Mouse (Mus musculus): ENCODE results near the gene 4930404N11Rik.

Gene 4930404N11Rik

GRCm38 (mm10) chr10:81379809-81380378, 14.3 kb upstream of the 4930404N11Rik start:
- DNase-seq, result no peak

GRCm38 (mm10) chr10:81379183-81379553, 13.6 kb upstream of the 4930404N11Rik start:
- DNase-seq, result no peak

GRCm38 (mm10) chr10:81378553-81379182, 13.1 kb upstream of the 4930404N11Rik start:
- DNase-seq, result peak; percentile 100

GRCm38 (mm10) chr10:81377793-81378552, 12.4 kb upstream of the 4930404N11Rik start, which contains the start of gene Fzr1:
Fzr1 (minus strand) TSS chr10:81378516.
- no peak for DNase-seq

GRCm38 (mm10) chr10:81377362-81377664, 11.7 kb upstream of the 4930404N11Rik start:
- DNase-seq, result no peak

- DNase-seq, result no peak
These were observed 11.1 kb upstream of the 4930404N11Rik start for GRCm38 (mm10) chr10:81376561-81377361.

GRCm38 (mm10) chr10:81375322-81375721, 9.7 kb upstream of the 4930404N11Rik start:
- no peak for DNase-seq

GRCm38 (mm10) chr10:81367207-81367495, 1.5 kb upstream of the 4930404N11Rik start:
- no peak for DNase-seq

- no peak for DNase-seq
These were observed 1.0 kb upstream of the 4930404N11Rik start for GRCm38 (mm10) chr10:81366477-81367206.

- DNase-seq, result no peak
These were observed 543 bp downstream of the 4930404N11Rik start for GRCm38 (mm10) chr10:81365073-81365472.

- DNase-seq, result no peak
These were observed 950 bp downstream of the 4930404N11Rik start for GRCm38 (mm10) chr10:81364666-81365065.

GRCm38 (mm10) chr10:81363436-81364346, 1.9 kb downstream of the 4930404N11Rik start:
- no peak for DNase-seq

GRCm38 (mm10) chr10:81362336-81362949, 3.2 kb downstream of the 4930404N11Rik start:
- no peak for DNase-seq

GRCm38 (mm10) chr10:81360721-81361120, 4.9 kb downstream of the 4930404N11Rik start:
- DNase-seq, result no peak

GRCm38 (mm10) chr10:81358841-81359240, 6.8 kb downstream of the 4930404N11Rik start:
- no peak for DNase-seq

GRCm38 (mm10) chr10:81358209-81358608, 7.4 kb downstream of the 4930404N11Rik start:
- DNase-seq, result no peak

GRCm38 (mm10) chr10:81356991-81357844, 8.4 kb downstream of the 4930404N11Rik start, which contains the start of gene Mfsd12:
Mfsd12 (plus strand) TSS chr10:81357491.
- peak; percentile 83 to 86 for DNase-seq

- DNase-seq, result no peak
These were observed 9.1 kb downstream of the 4930404N11Rik start for GRCm38 (mm10) chr10:81356352-81356990.

- DNase-seq, result no peak
These were observed 10.1 kb downstream of the 4930404N11Rik start for GRCm38 (mm10) chr10:81355533-81355932.
